In the genomic region with DNA sequence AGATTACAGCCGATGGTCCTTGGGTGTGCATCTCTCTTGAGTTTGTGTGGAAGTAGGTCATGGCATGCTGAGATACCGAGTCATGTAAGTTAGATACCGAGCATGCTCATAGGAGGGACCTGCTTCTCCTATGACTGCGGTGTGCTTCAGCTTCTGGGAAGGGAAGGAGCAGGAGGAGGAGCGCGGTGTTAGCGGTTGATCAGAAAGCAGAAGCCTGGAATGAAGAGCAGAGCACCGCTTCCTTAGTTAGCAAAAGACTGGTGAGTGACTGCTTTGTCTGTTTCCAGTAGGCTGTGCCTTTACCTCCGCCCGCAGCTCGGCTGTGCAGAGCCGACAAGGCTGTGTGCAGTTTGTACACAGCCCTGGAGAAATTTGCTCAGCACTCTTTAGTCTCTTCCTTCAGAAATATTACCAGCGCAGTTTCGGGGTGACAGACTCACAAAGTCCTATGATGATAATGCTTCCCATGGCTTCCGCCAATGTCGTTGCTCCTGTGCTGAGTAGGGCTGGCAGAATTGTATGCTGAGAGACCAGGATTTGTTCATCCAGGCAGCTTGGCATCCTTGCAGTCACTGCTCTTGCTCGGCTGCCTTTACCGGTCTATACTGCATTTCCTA, we compare ENCODE assay signal across 8 mouse cellular contexts.
DNase-seq lines count a peak whose midpoint lies in the region; ATAC-seq and TF ChIP-seq lines count a peak whose summit lies in the region.

No protein-coding gene starts in this region.

- no peak overlapping the region for H3K4me3 ChIP-seq in forebrain, embryonic 12.5 days (replicated peaks)
- H3K4me3 ChIP-seq in forebrain, embryonic 10.5 days: no peak overlapping the region
- 0 out of 2 replicates have a peak overlapping the region, but pooled peaks have one; percentile 12 for H3K4me3 ChIP-seq in lung, embryonic 16.5 days (ENCODE audit: low read length)
- no peak overlapping the region for H3K4me3 ChIP-seq in limb, embryonic 12.5 days (replicated peaks)
- peak overlapping the region; percentile 12; the same call in 1 of the 2 replicates for H3K4me3 ChIP-seq in stomach, postnatal 0 days (ENCODE audit: low read depth, low read length)

- H3K9ac ChIP-seq in forebrain, embryonic 12.5 days: no peak overlapping the region
- no peak overlapping the region for H3K9ac ChIP-seq in lung, embryonic 16.5 days (ENCODE audit: low read length)
- H3K9ac ChIP-seq in limb, embryonic 12.5 days (replicated peaks): no peak overlapping the region
- H3K9ac ChIP-seq in stomach, postnatal 0 days (ENCODE audit: low read length): no peak overlapping the region

- H3K4me2 ChIP-seq in forebrain, embryonic 12.5 days: no peak overlapping the region
- peak overlapping the region; percentile 4 for H3K4me2 ChIP-seq in lung, embryonic 16.5 days (ENCODE audit: low read depth, low read length)
- H3K4me2 ChIP-seq in limb, embryonic 12.5 days: no peak overlapping the region
- H3K4me2 ChIP-seq in stomach, postnatal 0 days (replicated peaks; ENCODE audit: low read depth): peak overlapping the region; percentile 44

- H3K27ac ChIP-seq in forebrain, embryonic 12.5 days: 0 out of 2 replicates have a peak overlapping the region, but pooled peaks have one; percentile 6
- H3K27ac ChIP-seq in forebrain, embryonic 10.5 days: no peak overlapping the region
- H3K27ac ChIP-seq in lung, embryonic 16.5 days (ENCODE audit: low read length): no peak overlapping the region; the same call in 1 of the 2 replicates
- H3K27ac ChIP-seq in limb, embryonic 12.5 days: peak overlapping the region; percentile 74
- H3K27ac ChIP-seq in stomach, postnatal 0 days (replicated peaks): peak overlapping the region; percentile 61

- no peak for TF ChIP-seq CTCF in stomach, postnatal 0 days (IDR thresholded peaks at IDR 0.05; ENCODE audit: low read depth)

- DNase-seq in forebrain, embryonic 10.5 days (ENCODE audit: extremely low spot score, low spot score): no peak
- no peak for DNase-seq in lung, adult 18-20 months
- DNase-seq in stomach, postnatal 0 days (ENCODE audit: low spot score): no peak
- no peak for DNase-seq in urinary bladder, postnatal 36 days (ENCODE audit: low spot score in 2 of 2)

- peaks cover 14% of the 10 kb centered on the region for H3K4me1 ChIP-seq in forebrain, embryonic 12.5 days
- peaks cover 9% of the 10 kb centered on the region for H3K4me1 ChIP-seq in forebrain, embryonic 10.5 days
- H3K4me1 ChIP-seq in lung, embryonic 16.5 days (replicated peaks; ENCODE audit: control insufficient read depth, insufficient read depth, low read length): peaks cover 32% of the 10 kb centered on the region
- H3K4me1 ChIP-seq in limb, embryonic 12.5 days (replicated peaks): peaks cover 34% of the 10 kb centered on the region
- peaks cover 7% of the 10 kb centered on the region for H3K4me1 ChIP-seq in stomach, postnatal 0 days (replicated peaks; ENCODE audit: control insufficient read depth, insufficient read depth)

- TF ChIP-seq EP300 in stomach, postnatal 0 days (optimal IDR thresholded peaks at IDR 0.05): no peak

- H3K27me3 ChIP-seq in forebrain, embryonic 12.5 days: no peaks in the 10 kb centered on the region
- H3K27me3 ChIP-seq in forebrain, embryonic 10.5 days (ENCODE audit: poor library complexity, severe bottlenecking): no peaks in the 10 kb centered on the region
- no peaks in the 10 kb centered on the region for H3K27me3 ChIP-seq in lung, embryonic 16.5 days (ENCODE audit: control insufficient read depth, insufficient read depth, low read depth, low read length)
- H3K27me3 ChIP-seq in limb, embryonic 12.5 days: no peaks in the 10 kb centered on the region
- no peaks in the 10 kb centered on the region for H3K27me3 ChIP-seq in stomach, postnatal 0 days (ENCODE audit: control insufficient read depth, insufficient read depth, low read length)

- 84% methylated on average over 18 of the region's 18 CpGs for WGBS in forebrain, embryonic 12.5 days
- 87% methylated on average over 18 of the region's 18 CpGs for WGBS in forebrain, embryonic 10.5 days
- WGBS in lung, embryonic 16.5 days: 59% methylated on average over 18 of the region's 18 CpGs
- 83% methylated on average over 18 of the region's 18 CpGs for WGBS in limb, embryonic 12.5 days
- 40% methylated on average over 18 of the region's 18 CpGs for WGBS in stomach, postnatal 0 days

- ATAC-seq in forebrain, embryonic 12.5 days (ENCODE audit: low FRiP score): no peak
- ATAC-seq in lung, embryonic 16.5 days (ENCODE audit: low read depth): no peak
- ATAC-seq in limb, embryonic 12.5 days (ENCODE audit: insufficient number of reproducible peaks, insufficient read depth, low FRiP score, low TSS enrichment, low read depth): no peak
- ATAC-seq in stomach, postnatal 0 days (ENCODE audit: low FRiP score, low TSS enrichment): peak; percentile 51; the same call in 1 of the 2 replicates
- no peak for ATAC-seq in megakaryocyte-erythroid progenitor cell, adult 5-6 weeks (replicated peaks; ENCODE audit: low FRiP score, low TSS enrichment, poor library complexity, severe bottlenecking)

- no peaks in the 10 kb centered on the region for H3K36me3 ChIP-seq in forebrain, embryonic 12.5 days (replicated peaks)
- peaks cover 11% of the 10 kb centered on the region; the same call in 1 of the 2 replicates for H3K36me3 ChIP-seq in forebrain, embryonic 10.5 days (replicated peaks)
- no peaks in the 10 kb centered on the region for H3K36me3 ChIP-seq in lung, embryonic 16.5 days (ENCODE audit: control insufficient read depth, insufficient read depth, low read length)
- H3K36me3 ChIP-seq in limb, embryonic 12.5 days: no peaks in the 10 kb centered on the region
- no peaks in the 10 kb centered on the region for H3K36me3 ChIP-seq in stomach, postnatal 0 days (ENCODE audit: control insufficient read depth, insufficient read depth, low read length)

- H3K9me3 ChIP-seq in forebrain, embryonic 12.5 days: no peaks in the 10 kb centered on the region
- H3K9me3 ChIP-seq in forebrain, embryonic 10.5 days: no peaks in the 10 kb centered on the region
- H3K9me3 ChIP-seq in lung, embryonic 16.5 days (ENCODE audit: control insufficient read depth, low read length): no peaks in the 10 kb centered on the region
- H3K9me3 ChIP-seq in limb, embryonic 12.5 days: no peaks in the 10 kb centered on the region
- H3K9me3 ChIP-seq in stomach, postnatal 0 days (ENCODE audit: control insufficient read depth, low read length): no peaks in the 10 kb centered on the region

Comparison
In these comparisons a context has a peak if more than half of its experiments do, and no peak if none do; other contexts are left out.
1. H3K27ac ChIP-seq: peak in forebrain, embryonic 12.5 days (single experiment), limb, embryonic 12.5 days (single experiment) and stomach, postnatal 0 days (single experiment); none in forebrain, embryonic 10.5 days (single experiment) and lung, embryonic 16.5 days (single experiment).
2. H3K4me2 ChIP-seq: peak in lung, embryonic 16.5 days (single experiment) and stomach, postnatal 0 days (single experiment); none in forebrain, embryonic 12.5 days (single experiment) and limb, embryonic 12.5 days (single experiment).
3. H3K4me3 ChIP-seq: peak in lung, embryonic 16.5 days (single experiment) and stomach, postnatal 0 days (single experiment); none in forebrain, embryonic 12.5 days (single experiment), forebrain, embryonic 10.5 days (single experiment) and limb, embryonic 12.5 days (single experiment).